Mouse (Mus musculus) cerebellum, adult 8-10 months (tissue): ENCODE results near the gene Mfrp.
A peak's percentile ranks its signal among the peaks of the same experiment; 100 is the strongest.

Experiments
- DNase-seq: peaks from one replicate; pipeline ENCODE4 v3.0.0; 2022

Mfrp gene

DNA sequence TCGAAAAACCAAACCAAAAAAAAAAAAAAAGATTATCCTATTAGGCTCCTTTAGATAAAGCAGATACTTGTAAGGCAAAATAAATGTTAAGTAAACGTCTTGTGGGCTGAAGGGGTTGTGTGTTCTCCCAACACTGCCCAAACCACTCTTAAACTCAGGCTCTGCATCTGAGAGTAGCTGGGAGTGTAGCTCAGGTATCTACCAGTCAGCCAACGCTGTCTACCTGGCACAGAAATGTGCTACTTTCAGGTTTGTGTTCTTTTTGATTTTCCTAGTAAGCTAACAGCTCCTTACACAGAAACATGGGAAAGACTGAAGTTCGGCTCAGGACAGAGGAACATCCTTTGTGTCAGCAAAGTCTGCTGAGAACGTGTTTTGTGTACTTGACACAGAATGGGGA, 30.7 kb downstream of the Mfrp start:
- DNase-seq: no peak

GRCm38 (mm10) chr9:44133287-44133686, 31.8 kb downstream of the Mfrp start:
- no peak for DNase-seq

DNA sequence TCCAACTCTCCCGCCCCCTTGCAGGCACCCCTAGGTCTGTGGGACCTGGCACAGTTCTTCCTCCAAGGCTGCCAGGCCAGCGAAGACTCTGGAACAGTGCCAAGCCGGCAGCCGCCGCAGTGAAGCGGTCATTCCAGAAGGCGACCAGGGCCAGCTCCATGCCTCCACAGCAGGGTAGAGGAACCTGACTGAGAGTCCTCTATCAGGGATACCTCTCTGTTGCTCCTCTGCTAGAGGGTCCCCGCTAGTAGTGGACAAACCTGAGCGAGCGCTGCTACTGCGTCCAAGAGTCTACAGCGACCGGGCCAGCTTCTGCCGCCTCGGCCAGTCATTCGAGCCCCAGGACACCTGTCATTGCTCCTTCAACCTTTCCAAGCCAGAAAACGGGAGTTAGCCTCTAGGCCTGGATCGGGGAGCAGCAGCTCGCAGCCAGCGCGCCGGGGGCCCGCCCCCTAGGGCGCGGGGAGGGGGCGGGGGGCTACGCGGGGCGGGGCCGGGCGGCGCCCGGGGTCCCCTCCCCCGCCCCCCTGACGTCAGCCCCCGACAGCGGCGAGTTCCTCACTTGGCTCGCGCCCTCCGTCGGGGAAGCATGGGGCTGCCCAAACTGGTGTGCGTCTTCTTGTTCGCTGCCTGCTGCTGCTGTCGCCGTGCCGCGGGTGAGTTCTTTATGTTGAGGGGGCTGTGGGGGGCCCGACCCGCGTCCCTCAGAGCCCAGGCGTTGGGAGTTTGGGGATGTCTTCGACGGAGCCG, 32.7 kb downstream of the Mfrp start, which contains the start of gene Mcam:
Gene Mcam, plus strand, starts transcription at position 369 of the 750 bp plus-strand sequence.
- DNase-seq: peak; percentile 87

GRCm38 (mm10) chr9:44134851-44135730, 33.6 kb downstream of the Mfrp start:
- DNase-seq: peak; percentile 74

DNA sequence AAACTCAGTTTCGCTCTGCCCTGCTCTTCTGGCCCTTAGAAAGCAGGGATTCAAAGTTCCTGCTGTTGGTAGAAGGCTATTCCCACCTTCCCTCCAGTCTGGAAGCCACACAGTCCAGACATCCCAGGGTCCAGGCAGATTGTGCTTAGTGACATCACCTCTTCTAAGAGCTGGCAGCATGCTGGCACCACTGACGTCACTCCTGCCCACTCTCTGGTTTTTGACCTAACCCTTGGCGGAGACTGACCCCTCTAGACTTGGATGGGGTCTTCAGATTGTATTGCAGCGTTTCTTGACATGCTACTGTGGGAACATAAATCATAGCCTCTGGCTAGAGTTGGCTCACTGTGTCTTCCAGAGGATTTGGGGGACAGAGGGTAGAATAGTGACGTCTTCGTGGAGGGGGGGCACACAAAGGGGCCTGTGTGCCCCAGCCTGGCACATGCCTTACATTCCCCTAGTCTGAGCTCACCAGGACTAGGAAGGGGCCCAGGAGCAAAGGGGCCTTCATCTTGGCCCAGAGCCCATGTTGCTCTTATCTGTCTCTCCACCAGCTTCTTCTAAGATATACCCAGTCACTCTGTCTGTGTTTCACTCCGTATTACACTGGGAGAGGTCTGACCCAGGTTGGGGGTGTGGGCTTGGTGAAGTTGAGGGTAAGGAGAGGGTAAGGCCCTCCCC, 34.3 kb downstream of the Mfrp start:
- peak; percentile 60 for DNase-seq

- no peak for DNase-seq
Observed at GRCm38 (mm10) chr9:44137846-44138245, 36.3 kb downstream of the Mfrp start.

GRCm38 (mm10) chr9:44141951-44142350, 40.4 kb downstream of the Mfrp start:
- no peak for DNase-seq

DNA sequence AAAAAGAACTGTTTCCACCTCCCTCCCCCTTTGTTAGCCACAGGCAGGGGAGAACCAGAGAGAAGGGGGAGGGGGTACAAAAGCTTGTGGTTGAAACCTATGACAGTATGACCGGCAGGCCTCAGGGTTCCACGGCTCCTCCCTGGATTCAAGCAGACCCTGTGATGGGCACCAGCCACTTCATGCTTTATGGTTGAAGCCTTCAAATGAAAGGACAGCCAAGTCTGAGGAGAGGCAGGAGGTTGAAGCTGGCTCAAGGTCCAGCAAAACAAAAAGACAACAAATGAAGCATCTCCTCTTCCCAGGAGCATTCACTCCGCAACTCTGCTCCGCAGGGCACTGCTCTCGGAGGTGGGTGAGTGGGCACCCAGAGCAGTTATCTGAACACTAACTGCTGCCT, 41.9 kb downstream of the Mfrp start:
- DNase-seq: no peak

DNA sequence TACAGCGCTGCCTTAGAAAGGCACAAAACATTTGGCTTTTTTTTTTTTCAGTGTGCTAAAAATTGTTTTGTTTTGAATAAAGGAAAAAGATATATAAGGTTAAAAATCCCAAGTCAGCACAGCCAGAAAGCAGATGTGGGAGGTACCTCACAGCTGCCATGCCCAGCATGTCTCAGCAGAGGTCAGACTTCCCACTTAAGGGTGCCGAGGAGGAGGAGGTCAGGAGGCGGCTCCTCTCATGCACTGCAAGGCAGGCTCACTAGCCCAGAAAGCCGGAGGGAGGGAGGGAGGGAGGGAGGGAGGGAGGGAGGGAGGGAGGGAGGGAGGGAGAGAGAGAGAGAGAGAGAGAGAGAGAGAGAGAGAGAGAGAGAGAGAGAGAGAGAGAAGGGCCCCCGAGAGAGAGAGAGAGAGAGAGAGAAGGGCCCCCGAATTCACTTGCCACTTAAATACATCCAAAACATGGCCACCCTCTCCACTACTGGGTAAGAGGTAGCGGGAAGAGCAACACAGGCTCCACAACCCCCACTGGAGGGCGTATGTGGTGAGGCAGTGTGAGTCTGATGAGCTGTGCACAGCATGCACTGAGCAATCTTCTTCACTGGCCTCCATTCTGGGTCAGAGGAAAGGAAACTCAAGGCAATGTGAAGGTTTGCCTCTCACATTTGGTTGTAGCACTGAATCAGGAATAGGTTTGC, 42.6 kb downstream of the Mfrp start:
- DNase-seq: no peak

- DNase-seq: peak; percentile 67
Observed at GRCm38 (mm10) chr9:44144718-44145060, 43.2 kb downstream of the Mfrp start.

DNA sequence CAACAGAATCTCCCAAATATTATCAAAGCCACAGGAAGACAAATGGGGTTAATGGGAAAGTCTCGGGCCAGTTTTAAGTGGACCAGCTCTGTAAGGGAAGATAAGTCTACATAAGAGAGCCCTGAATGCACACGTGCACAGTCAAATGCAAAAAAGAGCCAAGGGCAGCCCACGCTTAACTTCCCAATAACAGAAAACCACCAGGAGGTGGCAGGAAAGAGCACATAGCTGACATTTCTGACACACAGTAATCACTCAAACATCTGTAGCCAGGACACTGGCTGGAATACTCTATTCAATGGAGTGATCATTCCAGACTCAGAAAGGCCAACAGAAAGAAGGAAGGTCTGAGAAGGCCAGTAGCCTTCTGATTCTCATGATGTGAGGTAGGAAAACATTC, 45.8 kb downstream of the Mfrp start:
- no peak for DNase-seq
